Mouse (Mus musculus): Measurements from ENCODE around the gene Ctsw. TPM values are rescaled to one million over a fixed set of nuclear protein-coding genes. Genes with fewer than 3 reads are reported as not detected.

Gene Ctsw
- polyA plus RNA-seq, 1 experiment = 7.2 TPM

DNA sequence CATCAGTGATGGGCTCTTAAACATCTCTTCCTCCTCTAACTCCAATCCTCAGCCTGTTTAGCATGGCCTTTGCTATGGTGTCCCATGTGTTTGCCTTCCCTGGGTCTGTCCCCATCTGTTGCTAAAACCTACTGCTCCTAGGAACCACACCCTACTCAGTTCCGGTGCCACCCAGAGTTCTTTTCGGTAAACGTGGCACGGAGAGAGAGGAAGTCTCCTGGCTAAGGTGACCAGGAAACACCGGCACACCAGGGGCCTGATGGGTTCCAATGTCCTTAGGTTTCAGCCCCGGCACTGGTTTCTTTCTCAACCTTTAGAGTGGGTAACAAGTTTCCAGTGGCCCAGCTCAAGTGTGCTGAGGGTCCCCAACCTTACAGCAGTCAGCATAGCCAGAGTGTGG, 47.7 kb downstream of the Ctsw start:
- Histone ChIP-seq H3K79me2 (ENCODE audit: control insufficient read depth, insufficient read depth) (peaks cover 19% of the 10 kb centered on the region), H3K36me3 (ENCODE audit: control insufficient read depth, insufficient read depth) (peaks cover 14% of the 10 kb centered on the region), H3ac (ENCODE audit: control insufficient read depth, insufficient read length) (no peak overlapping the region), H3K4me2 (ENCODE audit: low read depth) (no peak overlapping the region), H3K4me3 (no peak overlapping the region), H3K27me3 (ENCODE audit: control insufficient read depth, insufficient read depth, insufficient read length) (no peaks in the 10 kb centered on the region)
- TF ChIP-seq TCF3 (IDR thresholded peaks at IDR 0.05; ENCODE audit: insufficient read length, low read depth) (no peak), REST (IDR thresholded peaks at IDR 0.05; ENCODE audit: insufficient read depth, insufficient read length) (no peak), MAX (IDR thresholded peaks at IDR 0.05; ENCODE audit: low read depth) (no peak), MYOG (IDR thresholded peaks at IDR 0.05; ENCODE audit: control insufficient read depth in 1 of 3, insufficient read depth in 1 of 3, insufficient read length in 2 of 3, low read depth in 2 of 3) (no peak), POLR2AphosphoS2 (IDR thresholded peaks at IDR 0.05; ENCODE audit: insufficient read length, low read depth) (no peak), POLR2A (IDR thresholded peaks at IDR 0.05; ENCODE audit: insufficient read length, low read depth) (no peak), TCF12 (IDR thresholded peaks at IDR 0.05; ENCODE audit: insufficient read depth, poor library complexity, severe bottlenecking) (no peak), USF1 (IDR thresholded peaks at IDR 0.05; ENCODE audit: low read depth) (no peak), MYOD1 (IDR thresholded peaks at IDR 0.05; ENCODE audit: control insufficient read depth in 1 of 3, insufficient read length in 2 of 3, low read depth in 2 of 3) (no peak), CEBPB (IDR thresholded peaks at IDR 0.05; ENCODE audit: insufficient read depth, poor library complexity, severe bottlenecking) (no peak), E2F4 (IDR thresholded peaks at IDR 0.05; ENCODE audit: insufficient read depth) (no peak)

DNA sequence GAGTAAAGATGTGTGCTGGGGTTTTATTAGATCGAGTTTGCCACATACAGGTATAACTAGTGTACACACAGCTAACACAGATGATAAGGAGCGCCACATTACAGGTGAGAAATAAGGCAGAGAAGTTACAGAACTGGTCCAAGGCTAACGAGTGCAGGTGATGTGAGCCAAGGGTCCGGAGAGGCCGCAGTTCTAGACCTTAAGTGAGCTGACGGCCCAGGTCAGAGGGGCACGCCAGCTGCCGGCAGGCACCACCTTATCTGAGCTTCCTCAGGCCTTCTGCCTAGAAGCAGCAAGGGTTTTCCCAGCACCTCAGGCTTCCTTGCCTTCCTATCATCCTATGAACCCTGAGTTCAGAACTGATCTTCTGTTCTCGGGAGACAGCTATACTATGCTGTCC, 48.7 kb downstream of the Ctsw start:
- H3K27me3 ChIP-seq (ENCODE audit: control insufficient read depth, insufficient read depth, insufficient read length) = no peaks in the 10 kb centered on the region
- H3K79me2 ChIP-seq (ENCODE audit: control insufficient read depth, insufficient read depth) = peaks cover 13% of the 10 kb centered on the region
- H3K4me2 ChIP-seq (ENCODE audit: low read depth) = no peak overlapping the region
- H3ac ChIP-seq (ENCODE audit: control insufficient read depth, insufficient read length) = no peak overlapping the region
- TF ChIP-seq MAX (IDR thresholded peaks at IDR 0.05; ENCODE audit: low read depth) (no peak), SRF (IDR thresholded peaks at IDR 0.05; ENCODE audit: control insufficient read depth, insufficient read length, low read depth) (no peak), TCF3 (IDR thresholded peaks at IDR 0.05; ENCODE audit: insufficient read length, low read depth) (no peak), USF1 (IDR thresholded peaks at IDR 0.05; ENCODE audit: low read depth) (no peak), TCF12 (IDR thresholded peaks at IDR 0.05; ENCODE audit: insufficient read depth, poor library complexity, severe bottlenecking) (no peak), REST (IDR thresholded peaks at IDR 0.05; ENCODE audit: insufficient read depth, insufficient read length) (no peak), E2F4 (IDR thresholded peaks at IDR 0.05; ENCODE audit: insufficient read depth) (no peak), POLR2A (IDR thresholded peaks at IDR 0.05; ENCODE audit: insufficient read length, low read depth) (no peak), POLR2AphosphoS2 (IDR thresholded peaks at IDR 0.05; ENCODE audit: insufficient read length, low read depth) (no peak), CEBPB (IDR thresholded peaks at IDR 0.05; ENCODE audit: insufficient read depth, poor library complexity, severe bottlenecking) (no peak), MYOD1 (IDR thresholded peaks at IDR 0.05; ENCODE audit: control insufficient read depth in 1 of 3, insufficient read length in 2 of 3, low read depth in 2 of 3) (no peak), MYOG (IDR thresholded peaks at IDR 0.05; ENCODE audit: control insufficient read depth in 1 of 3, insufficient read depth in 1 of 3, insufficient read length in 2 of 3, low read depth in 2 of 3) (no peak)
- peaks cover 14% of the 10 kb centered on the region for H3K36me3 ChIP-seq (ENCODE audit: control insufficient read depth, insufficient read depth)
- no peak overlapping the region for H3K4me3 ChIP-seq

- no peak overlapping the region for H3K4me2 ChIP-seq (ENCODE audit: low read depth)
- H3K4me3 ChIP-seq = no peak overlapping the region
- H3ac ChIP-seq (ENCODE audit: control insufficient read depth, insufficient read length) = no peak overlapping the region
- H3K27me3 ChIP-seq (ENCODE audit: control insufficient read depth, insufficient read depth, insufficient read length) = no peaks in the 10 kb centered on the region
- peaks cover 14% of the 10 kb centered on the region for H3K36me3 ChIP-seq (ENCODE audit: control insufficient read depth, insufficient read depth)
- peaks cover 9% of the 10 kb centered on the region for H3K79me2 ChIP-seq (ENCODE audit: control insufficient read depth, insufficient read depth)
- TF ChIP-seq USF1 (IDR thresholded peaks at IDR 0.05; ENCODE audit: low read depth) (no peak), TCF3 (IDR thresholded peaks at IDR 0.05; ENCODE audit: insufficient read length, low read depth) (no peak), REST (IDR thresholded peaks at IDR 0.05; ENCODE audit: insufficient read depth, insufficient read length) (no peak), CEBPB (IDR thresholded peaks at IDR 0.05; ENCODE audit: insufficient read depth, poor library complexity, severe bottlenecking) (no peak), MYOD1 (IDR thresholded peaks at IDR 0.05; ENCODE audit: control insufficient read depth in 1 of 3, insufficient read length in 2 of 3, low read depth in 2 of 3) (no peak), E2F4 (IDR thresholded peaks at IDR 0.05; ENCODE audit: insufficient read depth) (no peak), SRF (IDR thresholded peaks at IDR 0.05; ENCODE audit: control insufficient read depth, insufficient read length, low read depth) (no peak), POLR2A (IDR thresholded peaks at IDR 0.05; ENCODE audit: insufficient read length, low read depth) (no peak), TCF12 (IDR thresholded peaks at IDR 0.05; ENCODE audit: insufficient read depth, poor library complexity, severe bottlenecking) (no peak), MYOG (IDR thresholded peaks at IDR 0.05; ENCODE audit: control insufficient read depth in 1 of 3, insufficient read depth in 1 of 3, insufficient read length in 2 of 3, low read depth in 2 of 3) (no peak), POLR2AphosphoS2 (IDR thresholded peaks at IDR 0.05; ENCODE audit: insufficient read length, low read depth) (no peak), MAX (IDR thresholded peaks at IDR 0.05; ENCODE audit: low read depth) (no peak)
Observed at GRCm38 (mm10) chr19:5418750-5419466, 49.4 kb downstream of the Ctsw start.

Other genes with a start within 250 kb of the Ctsw start
- gene Pacs1, start 195.4 kb downstream of the Ctsw start, polyA plus RNA-seq (2012; fragmentation: generic; extraction: Trizol) = 6.5 TPM
- 109 TPM for gene Sf3b2, start 173.1 kb downstream of the Ctsw start, polyA plus RNA-seq (2012; fragmentation: generic; extraction: Trizol)
- gene Gal3st3, start 170.2 kb downstream of the Ctsw start, polyA plus RNA-seq (2012; fragmentation: generic; extraction: Trizol) = 0.05 TPM
- gene Catsper1, start 132.8 kb downstream of the Ctsw start, polyA plus RNA-seq (2012; fragmentation: generic; extraction: Trizol) = not detected
- 28.0 TPM for gene Cst6, start 118.9 kb downstream of the Ctsw start, polyA plus RNA-seq (2012; fragmentation: generic; extraction: Trizol)
- 52.9 TPM for gene Eif1ad, start 101.8 kb downstream of the Ctsw start, polyA plus RNA-seq (2012; fragmentation: generic; extraction: Trizol)
- 337 TPM for gene Banf1, start 101.3 kb downstream of the Ctsw start, polyA plus RNA-seq (2012; fragmentation: generic; extraction: Trizol)
- gene Sart1, start 79.8 kb downstream of the Ctsw start, polyA plus RNA-seq (2012; fragmentation: generic; extraction: Trizol) = 55.6 TPM
- gene Tsga10ip, start 66.0 kb downstream of the Ctsw start, polyA plus RNA-seq (2012; fragmentation: generic; extraction: Trizol) = 0.37 TPM
- gene Drap1, start 43.5 kb downstream of the Ctsw start, polyA plus RNA-seq (2012; fragmentation: generic; extraction: Trizol) = 481 TPM
- 69.9 TPM for gene AI837181, start 43.4 kb downstream of the Ctsw start, polyA plus RNA-seq (2012; fragmentation: generic; extraction: Trizol)
- gene Fosl1, start 21.0 kb downstream of the Ctsw start, polyA plus RNA-seq (2012; fragmentation: generic; extraction: Trizol) = 15.4 TPM
- gene Ccdc85b, start 10.6 kb downstream of the Ctsw start, polyA plus RNA-seq (2012; fragmentation: generic; extraction: Trizol) = 10.7 TPM
- 122 TPM for gene Fibp, start 7.9 kb downstream of the Ctsw start, polyA plus RNA-seq (2012; fragmentation: generic; extraction: Trizol)
- 81.3 TPM for gene Efemp2, start 5.4 kb upstream of the Ctsw start, polyA plus RNA-seq (2012; fragmentation: generic; extraction: Trizol)
- gene Mus81, start 19.9 kb upstream of the Ctsw start, polyA plus RNA-seq (2012; fragmentation: generic; extraction: Trizol) = 66.4 TPM
- gene Cfl1, start 21.9 kb upstream of the Ctsw start, polyA plus RNA-seq (2012; fragmentation: generic; extraction: Trizol) = 948 TPM
- gene 1700020D05Rik, start 35.3 kb upstream of the Ctsw start, polyA plus RNA-seq (2012; fragmentation: generic; extraction: Trizol) = 0.17 TPM
- gene Snx32, start 42.0 kb upstream of the Ctsw start, polyA plus RNA-seq (2012; fragmentation: generic; extraction: Trizol) = 7.8 TPM
- not detected for gene Ovol1, start 92.1 kb upstream of the Ctsw start, polyA plus RNA-seq (2012; fragmentation: generic; extraction: Trizol)
- gene Ap5b1, start 99.5 kb upstream of the Ctsw start, polyA plus RNA-seq (2012; fragmentation: generic; extraction: Trizol) = 3.2 TPM
- 31.9 TPM for gene Rnaseh2c, start 133.4 kb upstream of the Ctsw start, polyA plus RNA-seq (2012; fragmentation: generic; extraction: Trizol)
- gene Kat5, start 141.7 kb upstream of the Ctsw start, polyA plus RNA-seq (2012; fragmentation: generic; extraction: Trizol) = 37.1 TPM
- 58.0 TPM for gene Rela, start 169.0 kb upstream of the Ctsw start, polyA plus RNA-seq (2012; fragmentation: generic; extraction: Trizol)
- gene Sipa1, start 195.2 kb upstream of the Ctsw start, polyA plus RNA-seq (2012; fragmentation: generic; extraction: Trizol) = 14.4 TPM
- gene Map3k11, start 220.2 kb upstream of the Ctsw start, polyA plus RNA-seq (2012; fragmentation: generic; extraction: Trizol) = 19.0 TPM
- gene Pcnx3, start 220.4 kb upstream of the Ctsw start, polyA plus RNA-seq (2012; fragmentation: generic; extraction: Trizol) = 34.9 TPM
- 0.12 TPM for gene Kcnk7, start 235.9 kb upstream of the Ctsw start, polyA plus RNA-seq (2012; fragmentation: generic; extraction: Trizol)